Mouse (Mus musculus) yolk sac, embryonic 10.5 days (tissue): ENCODE measurements at regions not wholly inside any gene's neighbourhood (a gene's known extent, or its start where the extent isn't known, plus 50 kb on each side); places are given as distances from the start of the nearest gene placed in this dataset.

Experiments used
- DNase-seq: peaks from one replicate; pipeline ENCODE4 v3.0.0-alpha.2; 2017; ENCODE audit warnings: low spot score

GRCm38 (mm10) chr7:83161226-83161625 lies 294.1 kb downstream of the Mex3b start:
- no peak for DNase-seq

GRCm38 (mm10) chr7:83162868-83163267 lies 295.7 kb downstream of the Mex3b start:
- DNase-seq: no peak

- DNase-seq: no peak
Measured at GRCm38 (mm10) chr7:83179403-83179802, 312.3 kb downstream of the Mex3b start.

- no peak for DNase-seq
Measured at GRCm38 (mm10) chr7:83186341-83186740, 319.2 kb downstream of the Mex3b start.

- DNase-seq: peak; percentile 3
Measured at GRCm38 (mm10) chr7:83195896-83196537, 328.9 kb downstream of the Mex3b start.

- DNase-seq: no peak
Measured at GRCm38 (mm10) chr7:83197490-83197889, 330.4 kb downstream of the Mex3b start.

- DNase-seq: no peak
Measured at GRCm38 (mm10) chr7:83201126-83201686, 334.1 kb downstream of the Mex3b start.

GRCm38 (mm10) chr7:83201768-83202493 lies 334.8 kb downstream of the Mex3b start:
- DNase-seq: peak; percentile 9

GRCm38 (mm10) chr7:83203311-83204012 lies 336.3 kb downstream of the Mex3b start:
- no peak for DNase-seq

GRCm38 (mm10) chr7:83204013-83204365 lies 336.9 kb downstream of the Mex3b start:
- DNase-seq: no peak

- DNase-seq: no peak
Measured at GRCm38 (mm10) chr7:83204701-83205100, 337.6 kb downstream of the Mex3b start.

GRCm38 (mm10) chr7:83206999-83207398 lies 339.9 kb downstream of the Mex3b start:
- no peak for DNase-seq

GRCm38 (mm10) chr7:83211611-83212010 lies 344.5 kb downstream of the Mex3b start:
- no peak for DNase-seq

GRCm38 (mm10) chr7:83222029-83222722 lies 355.0 kb downstream of the Mex3b start:
- no peak for DNase-seq

- no peak for DNase-seq
Measured at GRCm38 (mm10) chr7:83227262-83228108, 357.2 kb upstream of the Tmc3 start.

- no peak for DNase-seq
Measured at GRCm38 (mm10) chr7:83230496-83231325, 354.0 kb upstream of the Tmc3 start.

GRCm38 (mm10) chr7:83235659-83236058 lies 349.1 kb upstream of the Tmc3 start:
- no peak for DNase-seq

GRCm38 (mm10) chr7:83237336-83237735 lies 347.4 kb upstream of the Tmc3 start:
- no peak for DNase-seq

GRCm38 (mm10) chr7:83238091-83238490 lies 346.6 kb upstream of the Tmc3 start:
- DNase-seq: no peak

GRCm38 (mm10) chr7:83242233-83242632 lies 342.5 kb upstream of the Tmc3 start:
- DNase-seq: peak; percentile 1
